Mouse (Mus musculus) spleen, postnatal 4 days (tissue): ENCODE measurements around the gene Ankrd65.
A peak's percentile ranks its signal among the peaks of the same experiment; 100 is the strongest.

Experiments used
- DNase-seq, 2 experiments: peaks; one replicate each; pipeline ENCODE4 v3.0.0; 2022; ENCODE audit warnings: low spot score in 2 of 2

Ankrd65 gene

DNA sequence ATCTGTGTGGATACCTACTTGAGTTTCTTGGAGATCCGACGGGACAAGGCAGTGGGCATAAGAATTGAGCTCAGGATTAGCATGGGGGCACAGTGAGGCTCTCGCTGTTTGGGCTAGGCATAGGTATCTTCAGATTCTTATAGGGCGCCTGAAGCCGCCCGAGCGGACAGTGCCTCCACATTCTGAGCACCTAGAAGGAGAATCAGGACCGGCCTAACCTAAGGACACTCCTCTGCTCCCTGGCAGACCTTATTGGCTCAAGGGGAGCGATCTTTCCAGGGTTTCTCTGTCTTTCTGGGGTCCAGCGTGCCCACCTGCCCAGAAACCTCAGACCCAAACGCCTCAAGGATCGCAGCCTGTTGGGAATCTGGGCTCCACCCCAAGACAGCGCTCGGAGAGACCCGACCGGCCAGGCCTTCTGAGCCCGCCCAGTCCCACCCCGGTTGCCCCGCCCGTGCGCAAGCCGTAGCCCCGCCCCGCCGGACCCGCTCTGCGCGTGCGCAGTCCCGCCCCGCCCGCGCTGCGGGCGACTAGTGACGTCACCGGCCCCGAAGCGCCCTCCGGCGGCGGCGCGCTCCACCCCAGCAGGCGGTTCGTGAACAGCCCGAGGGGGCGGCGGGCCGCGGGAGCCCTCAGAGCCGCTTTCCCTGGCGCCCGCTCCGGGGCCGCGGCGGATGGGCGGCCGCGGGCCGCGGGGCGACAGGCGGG lies 56.8 kb downstream of the Ankrd65 start, which contains the start of gene Dvl1:
TSS of gene Dvl1 (plus strand) at position 532 of the 708 bp plus-strand sequence.
- peak; percentile 97 to 100 for DNase-seq

DNA sequence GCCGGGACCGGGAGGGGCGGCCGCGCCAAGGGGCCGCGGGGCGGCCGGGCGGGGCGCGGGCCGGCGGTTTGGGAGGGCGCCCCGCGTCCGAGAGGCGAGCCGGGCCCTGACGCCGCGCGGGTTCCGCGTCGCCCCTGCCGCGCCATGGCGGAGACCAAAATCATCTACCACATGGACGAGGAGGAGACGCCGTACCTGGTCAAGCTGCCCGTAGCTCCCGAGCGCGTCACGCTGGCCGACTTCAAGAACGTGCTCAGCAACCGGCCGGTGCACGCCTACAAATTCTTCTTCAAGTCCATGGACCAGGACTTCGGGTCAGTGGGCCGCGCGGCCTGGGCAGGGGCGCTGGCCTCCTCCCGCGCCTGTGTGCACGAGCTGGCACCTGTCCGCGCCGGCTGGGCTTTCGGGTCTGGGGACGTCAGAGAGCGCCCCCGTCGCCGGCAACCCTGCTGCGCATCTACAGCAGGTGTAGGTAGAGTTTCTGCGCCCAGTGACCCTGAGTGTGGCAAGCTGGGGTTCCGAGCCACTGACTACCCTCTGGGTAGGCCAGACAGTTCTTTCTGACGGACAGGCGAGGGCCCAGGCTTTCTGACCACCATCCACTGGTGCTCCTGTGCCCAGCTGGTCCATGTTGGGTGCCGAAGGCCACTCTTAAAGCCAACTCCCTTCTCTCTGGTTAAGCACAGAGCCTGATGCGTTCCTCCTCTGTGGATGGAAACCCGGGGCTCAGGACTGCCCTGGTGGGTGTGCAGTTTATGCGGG lies 57.5 kb downstream of the Ankrd65 start:
- peak; percentile 46 to 81 for DNase-seq

DNA sequence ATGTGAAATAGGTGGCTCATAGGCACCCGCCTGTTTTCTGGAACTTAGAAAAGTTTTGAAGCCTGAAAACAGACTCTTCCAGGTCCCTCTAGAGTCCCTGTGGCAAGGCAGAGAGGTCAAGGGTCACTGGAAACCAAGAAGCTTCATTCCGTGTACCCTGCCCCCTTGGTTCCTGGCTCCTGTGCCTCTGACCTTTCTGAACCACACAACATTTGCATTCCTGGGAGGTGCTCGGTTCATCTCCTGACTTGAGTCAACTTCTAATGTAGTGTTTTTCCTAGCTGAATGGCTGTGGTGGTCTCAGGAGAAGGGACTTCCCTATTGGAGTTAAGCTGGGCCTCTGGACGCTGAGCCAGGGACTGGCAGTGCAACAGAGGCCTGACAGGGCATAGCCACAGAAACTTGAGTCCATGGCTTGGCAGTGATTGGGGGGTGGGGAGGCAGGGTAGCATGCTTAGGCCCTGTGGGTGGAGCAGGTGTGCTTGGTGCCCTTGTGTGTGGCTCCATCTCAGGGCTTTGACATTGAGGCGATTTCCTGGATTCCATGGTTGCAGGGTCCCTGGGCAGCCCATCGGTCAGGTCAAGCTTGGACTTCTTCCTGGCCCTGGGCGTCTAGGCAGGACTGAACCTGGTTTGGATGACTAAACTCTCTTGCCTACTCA lies 58.3 kb downstream of the Ankrd65 start:
- no peak for DNase-seq
